16 mouse cellular contexts compared by ENCODE assay signal in the genomic region with DNA sequence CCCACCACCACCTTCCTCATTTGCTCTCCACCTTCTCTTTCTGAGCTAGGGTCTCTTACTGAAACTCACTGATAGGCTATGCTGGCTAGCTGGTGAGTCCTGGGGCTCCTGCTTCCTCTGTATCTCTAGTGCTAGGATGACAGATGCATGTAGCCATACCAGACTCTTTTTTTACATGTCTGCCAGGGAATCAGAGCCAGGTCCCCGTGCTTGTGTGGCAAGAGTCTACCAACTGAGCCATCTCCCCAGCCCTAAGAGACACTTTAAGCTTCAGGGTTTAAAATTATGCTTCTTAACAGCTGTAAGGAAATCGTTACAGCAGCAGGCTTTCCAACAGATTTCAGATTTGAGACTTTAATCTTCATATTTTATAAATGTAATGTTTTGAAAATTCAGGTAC.
"Had no signal": no experiment of that assay in that cellular context is flagged by ENCODE, and none has a peak within 500 bp of the region (broad histone marks: within the 10 kb centered on the region; RNA-seq: fewer than 3 reads in every experiment).

No protein-coding gene starts in this region.

- DNase-seq: lung, adult 18-20 months; lung, embryonic 14.5 days; lung, postnatal 10 days; lung, postnatal 4 days; midbrain, embryonic 14.5 days; retina, postnatal 1 day; right cerebral cortex, postnatal 4 days; spleen, adult 18-20 months; thymus, adult 2 months; thymus, postnatal 25 days; thymus, postnatal 4 days had no signal

- H3K27ac ChIP-seq: midbrain, embryonic 10.5 days; midbrain, embryonic 12.5 days; neural tube, embryonic 13.5 days; neural tube, embryonic 15.5 days had no signal

- H3K4me1 ChIP-seq: midbrain, embryonic 10.5 days; midbrain, embryonic 12.5 days; neural tube, embryonic 13.5 days; neural tube, embryonic 15.5 days had no signal

- H3K4me3 ChIP-seq: midbrain, embryonic 10.5 days; midbrain, embryonic 12.5 days; myocyte; neural tube, embryonic 13.5 days; neural tube, embryonic 15.5 days had no signal
